In genomic region chr9:77428115-77428747, GRCm38 (mm10) we compare ENCODE assay signal across 9 mouse cellular contexts.
DNase-seq lines count a peak whose midpoint lies in the region; ATAC-seq and TF ChIP-seq lines count a peak whose summit lies in the region.
"Had no signal": no experiment of that assay in that cellular context is flagged by ENCODE, and none has a peak within 500 bp of the region (broad histone marks: within the 10 kb centered on the region; RNA-seq: fewer than 3 reads in every experiment).

No protein-coding gene starts in this region.

- no peak overlapping the region; the same call in 1 of the 2 replicates for H3K27ac ChIP-seq in forebrain, embryonic 11.5 days (ENCODE audit: low read depth, low read length)
- no peak overlapping the region for H3K27ac ChIP-seq in forebrain, postnatal 0 days (ENCODE audit: low read depth, low read length)
- H3K27ac ChIP-seq in midbrain, embryonic 10.5 days (replicated peaks), result peak overlapping the region; percentile 80
- H3K27ac ChIP-seq in midbrain, postnatal 0 days (ENCODE audit: low read depth, low read length), result no peak overlapping the region
- H3K27ac ChIP-seq in liver, embryonic 15.5 days (replicated peaks), result no peak overlapping the region

- peak; percentile 23; the same call in 1 of the 2 replicates for ATAC-seq in forebrain, embryonic 11.5 days (replicated peaks; ENCODE audit: low FRiP score)
- ATAC-seq in forebrain, postnatal 0 days, result no peak
- no peak for ATAC-seq in midbrain, postnatal 0 days (ENCODE audit: low FRiP score)
- ATAC-seq in liver, embryonic 15.5 days (ENCODE audit: insufficient read depth), result no peak

- H3K9me3 ChIP-seq in forebrain, embryonic 11.5 days (ENCODE audit: control insufficient read depth, low read length), result no peaks in the 10 kb centered on the region
- no peaks in the 10 kb centered on the region for H3K9me3 ChIP-seq in forebrain, postnatal 0 days (ENCODE audit: low read length)
- H3K9me3 ChIP-seq in midbrain, embryonic 10.5 days (replicated peaks), result no peaks in the 10 kb centered on the region
- no peaks in the 10 kb centered on the region for H3K9me3 ChIP-seq in midbrain, postnatal 0 days (ENCODE audit: low read length)
- H3K9me3 ChIP-seq in liver, embryonic 15.5 days (replicated peaks), result no peaks in the 10 kb centered on the region

- H3K27me3 ChIP-seq in forebrain, embryonic 11.5 days (ENCODE audit: control insufficient read depth, insufficient read depth, low read length), result no peaks in the 10 kb centered on the region
- H3K27me3 ChIP-seq in forebrain, postnatal 0 days (ENCODE audit: insufficient read depth, low read length), result no peaks in the 10 kb centered on the region
- H3K27me3 ChIP-seq in midbrain, embryonic 10.5 days (ENCODE audit: low read depth, poor library complexity, severe bottlenecking), result no peaks in the 10 kb centered on the region
- no peaks in the 10 kb centered on the region for H3K27me3 ChIP-seq in midbrain, postnatal 0 days (ENCODE audit: insufficient read depth, low read length)
- H3K27me3 ChIP-seq in liver, embryonic 15.5 days, result no peaks in the 10 kb centered on the region

- no peak for TF ChIP-seq CTCF in forebrain, postnatal 0 days (IDR thresholded peaks at IDR 0.05; ENCODE audit: low read depth)
- TF ChIP-seq CTCF in midbrain, postnatal 0 days (IDR thresholded peaks at IDR 0.05), result no peak

- no peak for DNase-seq in forebrain, embryonic 11.5 days (ENCODE audit: low spot score)
- no peak for DNase-seq in forebrain, postnatal 0 days
- no peak for DNase-seq in midbrain, embryonic 10.5 days (ENCODE audit: low spot score)
- no peak for DNase-seq in midbrain, postnatal 0 days (ENCODE audit: low spot score)
- DNase-seq in cerebellum, adult 18-20 months, result no peak
- DNase-seq in adrenal gland, postnatal 10 days, result no peak
- DNase-seq in cerebellum, adult 9-10 months, result no peak
- DNase-seq: spleen, adult 18-20 months had no signal

- WGBS in forebrain, embryonic 11.5 days, result 47% methylated on average over 14 of the region's 14 CpGs
- 41% methylated on average over 14 of the region's 14 CpGs for WGBS in forebrain, postnatal 0 days
- WGBS in midbrain, embryonic 10.5 days, result 59% methylated on average over 14 of the region's 14 CpGs
- WGBS in midbrain, postnatal 0 days, result 38% methylated on average over 14 of the region's 14 CpGs
- 10% methylated on average over 14 of the region's 14 CpGs for WGBS in liver, embryonic 15.5 days (ENCODE audit: insufficient replicate concordance)

- no peak overlapping the region for H3K4me3 ChIP-seq in forebrain, embryonic 11.5 days (ENCODE audit: low read depth, low read length)
- H3K4me3 ChIP-seq in forebrain, postnatal 0 days (ENCODE audit: low read depth, low read length), result no peak overlapping the region
- H3K4me3 ChIP-seq in midbrain, embryonic 10.5 days, result peak overlapping the region; percentile 29; the same call in 1 of the 2 replicates
- H3K4me3 ChIP-seq in midbrain, postnatal 0 days (ENCODE audit: low read depth, low read length), result no peak overlapping the region
- no peak overlapping the region for H3K4me3 ChIP-seq in liver, embryonic 15.5 days (replicated peaks)

- H3K4me2 ChIP-seq in forebrain, embryonic 11.5 days (ENCODE audit: low read depth, low read length, severe bottlenecking), result peak overlapping the region; percentile 1; the same call in 1 of the 2 replicates
- H3K4me2 ChIP-seq in forebrain, postnatal 0 days (ENCODE audit: low read depth), result no peak overlapping the region
- H3K4me2 ChIP-seq in midbrain, postnatal 0 days (ENCODE audit: low read depth, low read length, poor library complexity, severe bottlenecking), result no peak overlapping the region
- peak overlapping the region; percentile 16; the same call in 1 of the 2 replicates for H3K4me2 ChIP-seq in liver, embryonic 15.5 days

- no peak overlapping the region for H3K9ac ChIP-seq in forebrain, embryonic 11.5 days (ENCODE audit: low read length)
- no peak overlapping the region for H3K9ac ChIP-seq in forebrain, postnatal 0 days
- H3K9ac ChIP-seq in midbrain, postnatal 0 days (replicated peaks; ENCODE audit: low read length, poor library complexity, severe bottlenecking), result no peak overlapping the region
- no peak overlapping the region for H3K9ac ChIP-seq in liver, embryonic 15.5 days

- peaks cover 8% of the 10 kb centered on the region for H3K4me1 ChIP-seq in forebrain, embryonic 11.5 days (replicated peaks; ENCODE audit: control insufficient read depth, insufficient read depth, low read length)
- no peaks in the 10 kb centered on the region for H3K4me1 ChIP-seq in forebrain, postnatal 0 days (ENCODE audit: insufficient read depth)
- H3K4me1 ChIP-seq in midbrain, embryonic 10.5 days, result peaks cover 21% of the 10 kb centered on the region
- H3K4me1 ChIP-seq in midbrain, postnatal 0 days (ENCODE audit: insufficient read depth, low read length), result peaks cover 5% of the 10 kb centered on the region; the same call in 1 of the 2 replicates
- H3K4me1 ChIP-seq in liver, embryonic 15.5 days (replicated peaks), result peaks cover 25% of the 10 kb centered on the region

- H3K36me3 ChIP-seq in forebrain, embryonic 11.5 days (ENCODE audit: control insufficient read depth, insufficient read depth, low read length), result no peaks in the 10 kb centered on the region
- H3K36me3 ChIP-seq in forebrain, postnatal 0 days (ENCODE audit: insufficient read depth), result no peaks in the 10 kb centered on the region
- H3K36me3 ChIP-seq in midbrain, embryonic 10.5 days, result peaks cover 10% of the 10 kb centered on the region; the same call in 1 of the 2 replicates
- H3K36me3 ChIP-seq in midbrain, postnatal 0 days (ENCODE audit: insufficient read depth, low read length), result no peaks in the 10 kb centered on the region
- H3K36me3 ChIP-seq in liver, embryonic 15.5 days (replicated peaks), result 0 out of 2 replicates have a peak, but pooled peaks cover 3% of the 10 kb centered on the region

Comparison
In these comparisons a context has a peak if more than half of its experiments do, and no peak if none do; other contexts are left out.
1. H3K4me2 ChIP-seq: peak in forebrain, embryonic 11.5 days (single experiment) and liver, embryonic 15.5 days (single experiment); none in forebrain, postnatal 0 days (single experiment) and midbrain, postnatal 0 days (single experiment).